Mouse (Mus musculus) colon, adult 2 months (tissue): Measurements from ENCODE around the gene Eif2ak1. TPM values are rescaled to one million over a fixed set of nuclear protein-coding genes. Genes with fewer than 3 reads are reported as not detected.

Experiments
- polyA plus RNA-seq: library from polyadenylated mRNA; depleted of rRNA; stranded (reverse); fragments of >200 nt; gene quantifications from 2 replicates; pipeline ENCODE4 v1.2.3, GENCODE M21; 2012; rRNA removed

Eif2ak1 gene
- 19.0 and 23.1 TPM in 2 replicates for polyA plus RNA-seq

DNA sequence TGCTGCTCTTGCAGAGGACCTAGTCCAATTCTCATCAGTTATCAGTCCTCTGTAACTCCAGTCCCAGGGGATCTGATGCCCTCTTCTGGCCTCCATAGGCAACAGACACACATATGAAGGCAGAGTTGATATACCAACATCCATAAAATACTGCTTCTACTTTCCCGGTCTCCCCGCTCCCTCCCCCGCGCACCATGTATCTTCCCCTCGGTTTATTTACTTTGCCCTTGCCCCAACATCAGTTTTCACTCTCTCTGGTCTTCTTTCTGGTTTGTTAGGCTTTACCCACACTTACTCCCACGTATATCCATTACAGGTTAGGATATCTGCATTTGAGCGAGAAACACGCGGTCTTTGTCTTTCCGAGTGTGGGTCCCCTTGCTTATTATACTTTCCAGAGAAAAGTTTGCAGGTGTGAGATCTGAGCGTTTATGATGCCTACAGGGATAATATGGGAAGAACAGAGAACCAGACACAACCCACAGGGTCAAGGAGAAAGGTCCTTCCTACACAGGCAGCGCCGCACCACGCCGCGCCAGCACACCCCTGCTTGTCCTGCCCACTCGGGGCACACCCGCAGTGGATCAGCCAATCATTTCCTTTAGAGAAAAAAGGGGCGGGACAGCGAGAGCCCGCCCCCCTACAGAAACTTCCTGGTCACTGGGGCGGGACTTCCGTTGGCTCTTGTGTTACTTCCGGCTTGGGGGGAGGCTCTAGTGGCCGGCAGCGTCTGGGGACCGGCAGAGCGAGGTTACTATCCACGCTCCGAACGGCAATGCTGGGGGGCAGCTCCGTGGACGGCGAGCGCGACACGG lies at the start of gene Eif2ak1:
Gene Eif2ak1, plus strand, starts transcription at position 673 of the 815 bp plus-strand sequence.

DNA sequence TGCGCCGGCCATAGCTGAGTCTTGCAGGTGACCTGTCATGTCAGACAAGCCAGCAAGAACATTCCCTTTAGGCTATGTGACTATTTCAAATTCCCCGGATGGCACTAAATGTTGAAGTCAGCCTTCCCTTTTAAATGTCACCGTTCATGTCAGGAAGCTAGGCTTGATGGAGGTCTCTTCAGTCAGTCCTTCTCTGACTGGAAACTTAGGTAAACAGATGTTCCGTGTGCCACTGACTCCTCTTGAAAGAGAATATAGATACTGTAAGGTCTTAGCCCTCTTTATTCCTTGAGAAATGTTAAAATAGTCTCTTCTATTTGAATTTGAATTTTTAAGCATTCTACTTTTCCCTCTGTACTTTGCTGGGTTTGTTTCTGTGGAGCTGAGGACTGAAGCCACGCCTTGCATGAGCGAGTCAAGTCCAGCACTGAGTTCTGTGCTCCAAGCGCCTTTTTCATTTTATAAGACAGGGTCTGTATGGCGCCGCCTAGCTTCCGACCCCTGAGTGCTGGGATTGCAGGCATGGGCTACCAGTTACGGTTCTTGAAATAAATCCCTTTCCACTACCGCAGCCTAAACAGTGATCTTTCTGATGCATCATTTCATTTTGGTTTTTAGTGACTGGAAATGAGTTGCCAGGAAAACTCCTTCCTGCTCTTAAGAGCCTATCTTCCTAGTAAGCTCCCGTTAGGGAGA lies 80.2 kb downstream of the Eif2ak1 start, which contains the start of gene Ankrd61:
Gene Ankrd61, minus strand, starts transcription at position 51 of the 696 bp plus-strand sequence.

DNA sequence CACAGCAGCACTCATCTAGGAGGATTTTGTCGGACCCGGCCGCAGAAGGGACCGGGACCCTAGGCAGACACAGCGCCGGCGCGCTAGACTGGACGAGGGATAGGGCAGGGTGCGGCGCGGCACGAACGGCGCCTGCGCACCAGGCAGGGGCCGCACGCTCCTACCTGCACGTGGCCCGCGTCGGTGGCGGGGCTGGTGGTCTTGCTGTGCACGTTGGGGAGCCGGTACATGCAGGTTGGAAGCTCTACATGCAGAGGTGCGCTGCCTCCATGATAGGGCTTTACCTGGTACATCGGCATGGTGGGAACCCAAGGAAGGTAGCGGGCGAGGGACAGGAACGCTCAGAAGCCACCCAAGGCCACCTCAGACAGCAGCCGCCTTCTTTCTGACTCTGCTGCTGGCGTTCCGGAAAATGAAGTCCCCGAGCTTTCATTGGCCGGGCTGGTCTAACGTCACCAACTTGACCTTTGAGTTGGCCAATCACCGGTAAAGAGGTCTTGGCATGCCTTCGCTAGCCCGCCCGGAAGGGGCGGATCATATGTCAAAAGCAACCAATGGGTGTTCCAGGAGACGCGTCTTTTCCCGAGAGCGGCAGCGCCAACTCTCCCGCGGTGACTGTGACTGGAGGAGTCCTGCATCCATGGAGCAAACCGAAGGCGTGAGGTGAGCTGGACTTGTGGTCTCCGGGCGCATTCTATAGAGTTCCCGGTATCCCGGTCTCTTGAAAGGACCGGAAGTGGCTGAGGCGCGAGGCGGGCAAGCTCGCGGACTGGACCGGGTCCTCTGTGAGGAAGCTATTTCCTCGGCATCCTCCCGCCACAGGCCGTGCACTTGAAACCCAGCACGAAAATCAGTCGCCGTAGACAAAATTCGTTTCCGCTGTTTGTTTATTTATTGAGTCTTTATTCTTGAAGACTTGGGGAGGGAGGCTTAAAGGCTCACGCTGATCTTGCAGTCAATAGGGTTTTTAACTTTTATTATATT lies 92.1 kb downstream of the Eif2ak1 start, which contains the start of the genes Aimp2 and Pms2:
Gene Aimp2, minus strand, starts transcription at position 431 of the 984 bp plus-strand sequence.
Gene Pms2, plus strand, starts transcription at position 548 of the 984 bp plus-strand sequence.

DNA sequence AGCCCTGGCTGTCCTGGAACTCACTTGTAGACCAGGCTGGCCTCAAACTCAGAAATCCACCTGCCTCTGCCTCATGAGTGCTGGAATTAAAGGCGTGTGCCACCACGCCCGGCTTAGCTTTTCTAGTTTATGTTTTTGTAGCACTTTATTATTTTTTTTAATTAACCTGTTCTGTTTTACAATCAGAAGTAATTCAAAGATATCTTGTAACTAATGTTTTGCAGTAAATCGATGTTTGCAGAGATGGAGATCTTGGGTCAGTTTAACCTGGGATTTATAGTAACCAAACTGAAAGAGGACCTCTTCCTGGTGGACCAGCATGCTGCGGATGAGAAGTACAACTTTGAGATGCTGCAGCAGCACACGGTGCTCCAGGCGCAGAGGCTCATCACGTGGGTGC lies 110.3 kb downstream of the Eif2ak1 start, which contains the start of gene Gm42421:
Gene Gm42421, plus strand, starts transcription at position 301 of the 400 bp plus-strand sequence.

DNA sequence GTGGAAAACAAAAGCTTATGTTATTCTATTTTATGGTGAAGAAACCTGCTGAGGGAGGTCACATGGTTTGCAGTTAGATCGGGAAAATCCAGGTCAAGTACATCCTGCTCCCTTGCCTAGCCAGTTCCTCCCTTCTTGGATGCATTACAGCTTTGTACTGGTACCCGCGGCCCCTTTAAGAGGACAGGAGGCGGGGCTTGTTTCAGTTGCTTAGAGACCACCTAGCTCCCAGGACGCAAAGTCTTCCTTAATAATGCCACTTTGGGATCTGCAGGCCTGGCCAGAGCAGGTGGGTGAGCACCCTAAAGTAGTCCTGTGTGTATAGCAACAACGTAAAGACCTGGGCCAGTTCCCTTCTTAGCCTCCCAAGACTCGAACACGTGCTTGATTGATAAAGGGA lies 115.2 kb downstream of the Eif2ak1 start, which contains the start of gene Rsph10b:
Gene Rsph10b, plus strand, starts transcription at position 205 of the 400 bp plus-strand sequence.

Other genes with a start within 250 kb of the Eif2ak1 start
- gene Cyth3, start 195.3 kb upstream of the Eif2ak1 start, polyA plus RNA-seq, result 15.8 and 17.2 TPM in 2 replicates
- 6.9 and 7.8 TPM in 2 replicates for gene Usp42, start 85.5 kb upstream of the Eif2ak1 start, polyA plus RNA-seq
- 0.12 TPM in 1 of 2 replicates, not detected in the other for gene Ankrd61, start 79.9 kb downstream of the Eif2ak1 start, polyA plus RNA-seq
- gene Aimp2, start 92.1 kb downstream of the Eif2ak1 start, polyA plus RNA-seq, result 28.1 and 38.1 TPM in 2 replicates
- gene Pms2, start 92.2 kb downstream of the Eif2ak1 start, polyA plus RNA-seq, result 1.4 and 1.5 TPM in 2 replicates
- gene Gm42421, start 110.4 kb downstream of the Eif2ak1 start, polyA plus RNA-seq, result not detected in 2 replicates
- gene Rsph10b, start 115.2 kb downstream of the Eif2ak1 start, polyA plus RNA-seq, result 0.08 TPM in 1 of 2 replicates, not detected in the other
- 7.2 and 8.0 TPM in 2 replicates for gene Ccz1, start 197.1 kb downstream of the Eif2ak1 start, polyA plus RNA-seq
- gene Ocm, start 208.9 kb downstream of the Eif2ak1 start, polyA plus RNA-seq, result not detected in 2 replicates